Mouse (Mus musculus) c-Kit-negative CD71-positive TER-119-positive erythroid progenitor cells, embryonic 14.5 days (primary cell): ENCODE results near the gene Mrvi1.

Source experiments
- DNase-seq: peaks from one replicate; pipeline ENCODE4 v3.0.0-alpha.2; 2013; ENCODE audit warnings: low read depth, low spot score

The Mrvi1 gene

DNA sequence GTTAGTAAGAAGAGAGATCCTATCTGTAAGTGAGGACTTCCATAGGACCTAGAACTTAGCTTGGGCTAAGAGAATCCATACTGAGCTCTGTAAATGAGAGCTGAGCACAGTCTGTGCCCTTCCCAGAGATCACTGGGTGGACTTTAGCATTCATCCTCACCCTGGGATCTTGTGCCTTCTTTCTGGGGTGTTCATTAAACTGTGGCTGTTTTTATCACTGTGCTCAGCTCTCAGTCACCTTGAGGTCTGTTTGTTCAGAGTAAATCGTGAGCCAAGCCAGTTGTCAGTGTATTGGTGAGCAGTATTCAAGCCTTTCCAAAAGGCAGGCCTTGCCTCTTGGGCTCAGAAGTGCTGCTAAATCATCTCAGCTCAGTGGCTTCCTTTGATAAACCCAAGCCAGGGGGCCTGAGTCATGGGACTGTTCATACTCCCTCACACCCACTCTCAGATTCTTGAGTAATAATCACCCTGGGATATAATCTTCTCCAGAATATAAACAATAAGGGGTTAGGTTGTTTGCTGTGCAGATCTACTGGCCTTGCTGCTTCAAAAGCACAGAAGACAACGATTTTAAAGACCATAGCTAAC, 100.4 kb downstream of the Mrvi1 start:
- no peak for DNase-seq

GRCm38 (mm10) chr7:110878028-110878427, 104.2 kb downstream of the Mrvi1 start:
- DNase-seq: no peak

- no peak for DNase-seq
Measured at GRCm38 (mm10) chr7:110876965-110877364, 105.3 kb downstream of the Mrvi1 start.

GRCm38 (mm10) chr7:110868807-110869206, 113.5 kb downstream of the Mrvi1 start:
- no peak for DNase-seq

- no peak for DNase-seq
Measured at GRCm38 (mm10) chr7:110867116-110867515, 115.1 kb downstream of the Mrvi1 start.

- DNase-seq: no peak
Measured at GRCm38 (mm10) chr7:110866021-110866420, 116.2 kb downstream of the Mrvi1 start.

- no peak for DNase-seq
Measured at GRCm38 (mm10) chr7:110865570-110865969, 116.7 kb downstream of the Mrvi1 start.

- no peak for DNase-seq
Measured at GRCm38 (mm10) chr7:110865038-110865437, 117.2 kb downstream of the Mrvi1 start.

DNA sequence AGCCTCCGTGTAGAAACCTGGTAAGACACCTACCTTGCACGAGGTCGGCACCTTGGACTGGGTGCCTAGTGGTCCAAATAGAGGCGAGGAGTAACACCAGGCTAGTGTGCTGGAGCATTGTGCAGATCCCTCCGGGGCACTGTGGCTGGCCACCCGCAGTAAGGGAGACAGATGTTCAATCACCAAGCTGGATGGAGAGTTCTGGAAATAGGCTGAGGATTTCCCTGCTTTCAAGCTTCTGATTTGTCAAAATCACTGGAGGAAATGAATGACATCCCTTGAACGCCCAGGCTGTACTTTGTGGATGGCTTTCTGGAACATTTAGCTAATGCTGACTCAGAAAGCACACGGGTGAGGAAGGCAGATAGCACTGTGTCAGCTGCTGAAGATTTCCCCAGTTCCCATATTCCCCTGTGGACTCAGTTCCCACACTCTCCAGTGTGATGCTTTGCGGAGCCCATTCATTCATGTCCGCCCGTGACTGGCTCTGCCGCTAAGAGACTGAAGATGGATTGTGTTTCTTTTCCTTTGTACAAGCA, 119.4 kb downstream of the Mrvi1 start, which contains the start of gene Lyve1:
Lyve1 (minus strand) TSS at position 489 of the 539 bp plus-strand sequence.
- DNase-seq: no peak

DNA sequence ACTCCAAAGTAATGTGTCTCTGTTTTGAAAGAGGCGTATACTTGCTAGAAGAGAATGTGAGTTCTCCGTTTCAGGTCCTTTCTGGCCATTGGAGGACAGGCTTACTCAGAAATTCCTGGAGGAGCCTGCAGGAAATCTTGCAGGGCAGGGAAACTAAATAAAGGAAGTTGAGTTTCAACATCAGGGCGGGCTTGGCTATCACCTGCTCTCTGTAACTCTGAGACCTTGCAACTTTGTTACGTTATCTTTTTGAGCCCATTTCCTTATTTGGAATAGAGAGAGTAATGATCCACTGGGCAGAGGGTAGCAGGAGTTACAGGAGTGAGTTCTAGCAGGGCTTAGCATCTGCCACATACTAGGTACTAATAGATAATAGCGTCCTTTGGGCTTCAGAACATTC, 122.1 kb downstream of the Mrvi1 start:
- DNase-seq: no peak

GRCm38 (mm10) chr7:110855604-110856003, 126.7 kb downstream of the Mrvi1 start:
- no peak for DNase-seq

GRCm38 (mm10) chr7:110854927-110855546, 127.2 kb downstream of the Mrvi1 start:
- DNase-seq: no peak

DNA sequence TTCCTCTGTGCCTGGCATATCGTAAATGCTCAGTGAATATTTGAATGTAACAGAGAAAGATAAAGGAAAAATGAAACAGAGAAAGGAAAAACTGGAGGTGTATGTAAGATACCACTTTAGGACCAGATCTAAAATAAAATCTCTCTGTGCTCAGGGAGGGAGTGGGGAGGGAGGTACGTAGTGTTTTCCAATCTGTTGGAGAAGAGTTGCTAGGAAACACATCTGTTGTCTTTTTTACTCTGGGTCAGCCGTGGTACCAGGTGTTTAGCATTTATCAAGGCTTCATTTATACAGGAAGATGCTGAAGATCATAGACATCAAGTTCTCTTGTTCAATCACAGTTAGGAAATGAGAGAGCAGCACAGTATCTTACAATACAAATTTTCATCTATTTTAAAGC, 127.7 kb downstream of the Mrvi1 start:
- DNase-seq: no peak

- DNase-seq: no peak
Measured at GRCm38 (mm10) chr7:110853611-110854010, 128.7 kb downstream of the Mrvi1 start.

DNA sequence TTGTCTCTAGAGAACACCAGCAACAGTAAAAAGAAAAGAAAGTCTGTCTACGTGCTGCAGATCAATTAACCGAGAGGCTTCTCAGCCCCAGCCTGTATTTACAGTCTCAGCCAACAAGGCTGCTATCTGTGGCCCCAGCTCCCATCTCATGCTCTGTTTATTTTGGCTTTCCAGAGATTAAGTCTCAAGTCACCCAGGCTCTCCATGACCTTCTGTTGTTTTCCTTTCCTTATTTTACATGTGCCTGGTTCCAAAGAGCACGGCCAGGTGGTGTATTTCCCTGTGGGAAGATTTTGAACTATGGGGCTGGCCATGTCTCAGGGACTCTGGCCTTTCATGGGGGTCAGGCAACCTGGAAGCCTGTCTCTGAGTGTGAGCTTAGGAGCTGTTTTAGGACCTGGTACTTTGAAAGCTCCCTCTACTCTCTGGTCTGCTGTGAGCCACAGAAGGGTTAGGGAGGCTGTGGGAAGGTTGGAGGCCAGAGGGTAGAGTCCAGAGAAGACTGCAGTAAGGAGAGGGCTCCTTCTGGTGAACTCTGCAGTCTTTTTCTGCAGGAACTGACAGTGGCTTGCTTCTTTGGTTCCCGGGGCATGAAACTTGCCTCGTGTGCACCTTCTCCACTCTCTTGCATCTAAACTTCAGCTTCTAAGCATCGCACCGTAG, 130.6 kb downstream of the Mrvi1 start:
- no peak for DNase-seq

DNA sequence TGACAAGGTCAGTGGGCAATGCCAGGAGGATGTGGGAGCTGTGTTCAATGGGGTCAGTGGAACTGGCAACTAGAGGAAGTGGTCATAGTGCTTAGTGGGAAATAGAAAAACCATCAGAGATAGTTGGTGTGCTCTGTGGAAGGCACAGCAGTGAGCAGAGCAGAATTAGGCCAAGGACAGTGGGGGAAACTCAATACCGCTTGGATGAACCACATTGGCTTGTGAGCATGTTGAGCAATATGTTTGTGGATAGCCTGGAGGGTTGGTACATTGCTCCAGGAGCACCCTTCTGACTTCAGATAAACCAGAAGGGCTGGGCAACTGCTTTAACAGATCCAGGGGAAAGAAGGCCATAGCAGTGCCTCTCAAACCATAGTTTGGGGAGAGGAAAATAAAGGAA, 133.9 kb downstream of the Mrvi1 start:
- no peak for DNase-seq

DNA sequence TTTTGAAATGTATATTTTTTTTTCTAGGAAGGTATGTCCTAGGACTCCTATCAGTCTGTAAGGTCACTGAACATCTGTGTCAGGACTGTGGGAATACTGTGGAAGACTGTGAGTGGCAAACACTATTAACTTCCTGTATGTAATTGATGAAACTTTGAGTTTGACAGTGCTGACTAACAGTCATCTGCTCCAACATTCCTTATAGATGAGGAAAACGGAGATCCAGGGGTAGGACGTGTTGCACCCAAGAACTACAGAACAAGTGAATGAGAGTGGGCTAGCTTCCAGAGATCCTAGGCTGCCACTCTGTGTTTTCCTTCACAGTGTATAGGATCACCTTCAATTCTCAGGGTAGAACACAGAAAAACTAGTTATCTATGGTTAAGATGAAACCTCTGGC, 134.9 kb downstream of the Mrvi1 start:
- DNase-seq: no peak

- peak; percentile 93 for DNase-seq
Measured at GRCm38 (mm10) chr7:110843916-110844874, 138.1 kb downstream of the Mrvi1 start, which contains the start of gene Rnf141. TSS of gene Rnf141 (minus strand) at chr7:110844457.

DNA sequence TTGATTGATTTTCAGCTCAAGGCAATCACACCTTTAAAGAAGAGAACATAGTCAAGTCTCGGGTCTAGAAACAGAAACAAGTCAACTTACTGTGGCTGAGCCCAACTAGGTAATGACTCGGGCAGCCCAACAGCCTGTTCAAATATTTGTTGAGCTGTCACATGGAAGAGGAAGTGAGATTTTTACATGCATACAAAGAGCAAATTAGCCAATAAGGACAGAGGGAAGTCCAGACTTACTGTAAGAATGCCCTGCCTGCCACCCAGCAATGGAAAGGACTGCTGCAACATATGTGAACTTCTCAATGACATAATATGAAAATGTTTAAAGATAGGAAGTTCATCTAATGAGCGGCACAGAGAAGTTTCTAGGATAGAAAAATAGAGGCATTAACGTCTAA, 141.9 kb downstream of the Mrvi1 start:
- DNase-seq: no peak

- no peak for DNase-seq
Measured at GRCm38 (mm10) chr7:110834522-110834921, 147.7 kb downstream of the Mrvi1 start.

DNA sequence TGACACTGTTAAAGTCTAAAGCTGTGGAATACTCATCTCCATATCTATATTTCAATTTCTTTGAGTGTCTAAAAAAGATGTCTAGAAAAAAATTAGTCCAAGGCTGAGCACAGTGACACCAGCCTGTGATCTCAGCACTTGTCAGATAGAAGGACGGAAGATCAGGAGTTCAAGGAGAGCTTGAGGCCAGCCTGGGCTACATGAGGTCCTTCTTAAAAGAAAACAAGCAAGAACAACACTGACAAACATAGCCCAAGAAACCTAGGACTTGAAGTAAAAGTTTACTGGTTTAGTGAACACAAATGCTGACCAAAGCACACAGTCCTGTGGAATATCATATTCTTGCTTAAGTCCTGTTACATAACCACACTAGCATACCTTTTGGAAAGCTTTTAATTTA, 148.2 kb downstream of the Mrvi1 start:
- no peak for DNase-seq

GRCm38 (mm10) chr7:110833024-110833423, 149.2 kb downstream of the Mrvi1 start:
- no peak for DNase-seq
